Mouse (Mus musculus) megakaryocyte-erythroid progenitor cell, adult 5-6 weeks (primary cell): ENCODE data around the gene Gm11733. TPM values are rescaled to one million over a fixed set of nuclear protein-coding genes. Genes with fewer than 3 reads are reported as not detected.
"Not testable (repeated sequence)": the region's sequence is repeated elsewhere in the genome, so short reads cannot be mapped to it uniquely, and the experiment has no call there.

ENCODE experiments used
- ATAC-seq: replicated peaks from 2 replicates; pipeline ENCODE4 v1.8.0; 2016; ENCODE audit warnings: mild to moderate bottlenecking, inconsistent platforms; ENCODE audit not compliant: severe bottlenecking, poor library complexity, low FRiP score, low TSS enrichment
- total RNA-seq, 2 experiments: library from RNA; stranded (forward) in 1 of 2; stranded (reverse) in 1 of 2; fragments of 200-1000, 215-1000 nt in 1 of 2; fragments of >200 nt in 1 of 2; fragmentation: Nextera tagmentation in 1 of 2; gene quantifications; 2 replicates each; pipeline ENCODE4 v1.2.3; 2014 to 2017

The Gm11733 gene
- total RNA-seq (2014; fragmentation: Nextera tagmentation) (not detected in 2 replicates), total RNA-seq (2017) (not detected in 2 replicates)

DNA sequence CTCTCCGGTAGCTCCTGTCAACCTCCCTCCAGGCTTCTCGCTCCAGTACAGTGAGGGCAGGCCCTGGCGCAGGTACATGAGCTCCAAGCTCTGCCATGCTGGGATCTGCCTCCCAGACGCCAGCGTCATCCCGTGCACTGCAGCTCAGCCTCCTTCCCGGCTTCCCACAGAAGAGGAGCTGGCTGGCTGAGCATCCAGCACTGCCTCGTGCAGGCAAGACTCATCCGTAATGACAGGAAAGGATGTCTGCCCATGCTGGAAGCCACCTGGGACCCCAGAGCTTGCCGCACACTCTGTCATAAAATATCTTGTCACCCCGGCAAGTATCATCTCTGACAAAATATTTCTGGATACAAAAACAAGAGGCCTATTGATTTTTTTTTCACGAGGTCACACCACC, at the start of gene Gm11733:
Gm11733 (plus strand) TSS at position 171 of the 400 bp plus-strand sequence.
- no peak for ATAC-seq

DNA sequence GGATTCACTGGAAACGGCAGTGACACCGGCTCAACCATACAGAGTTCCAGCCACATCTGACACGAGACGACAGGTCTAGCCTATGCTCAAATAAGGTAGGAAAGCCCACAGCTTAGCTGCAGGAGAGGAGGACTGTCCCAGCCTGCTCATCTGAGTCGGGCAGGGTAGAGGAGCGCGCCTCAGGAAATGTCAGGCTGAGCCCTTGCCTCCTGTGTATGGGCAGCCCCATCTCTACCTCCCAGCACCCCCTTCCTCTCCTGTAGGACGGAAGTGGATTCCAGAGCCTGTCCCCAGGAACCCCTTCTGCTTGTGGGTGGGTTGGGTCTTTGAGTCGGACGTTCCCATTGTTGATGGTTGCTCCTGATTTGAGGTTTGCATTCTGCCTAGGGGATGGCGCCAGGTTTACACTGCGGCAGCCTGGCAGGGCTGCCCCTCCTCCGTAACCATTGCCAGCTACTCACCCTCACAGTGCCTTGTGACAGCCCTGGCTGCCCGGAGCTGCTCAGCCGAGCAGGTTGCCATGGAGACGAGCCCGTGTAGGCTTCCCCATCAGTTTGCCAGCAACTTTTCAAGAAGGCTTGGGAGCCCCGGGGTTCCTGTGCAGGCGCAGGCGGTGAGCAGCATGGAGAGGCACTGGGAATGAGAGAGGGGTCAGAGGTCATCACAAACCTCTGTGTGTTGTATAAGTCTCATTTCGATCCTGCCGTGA, 47.6 kb upstream of the Gm11733 start:
- ATAC-seq: no peak

GRCm38 (mm10) chr11:117437110-117437490, 47.1 kb upstream of the Gm11733 start:
- ATAC-seq: no peak

DNA sequence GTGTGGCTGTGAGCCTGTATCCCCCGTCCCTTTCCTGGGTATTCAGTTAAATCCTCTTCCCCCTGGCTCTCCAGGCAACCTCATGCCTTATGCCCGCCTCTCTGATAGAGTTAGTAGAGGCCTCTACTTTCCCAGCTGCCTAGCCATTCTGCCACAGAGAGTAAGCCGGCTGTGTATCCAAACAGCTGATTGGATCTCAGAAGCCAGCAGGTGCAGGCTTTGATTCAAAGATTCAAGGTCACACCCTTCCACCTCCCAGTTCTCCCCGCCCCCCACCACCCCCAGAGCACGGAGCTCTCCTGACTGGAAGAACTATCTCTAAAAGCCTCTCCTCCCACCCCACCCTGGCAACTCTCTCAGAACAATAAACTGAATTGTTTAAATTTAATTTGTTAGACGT, 45.8 kb upstream of the Gm11733 start:
- no peak for ATAC-seq

DNA sequence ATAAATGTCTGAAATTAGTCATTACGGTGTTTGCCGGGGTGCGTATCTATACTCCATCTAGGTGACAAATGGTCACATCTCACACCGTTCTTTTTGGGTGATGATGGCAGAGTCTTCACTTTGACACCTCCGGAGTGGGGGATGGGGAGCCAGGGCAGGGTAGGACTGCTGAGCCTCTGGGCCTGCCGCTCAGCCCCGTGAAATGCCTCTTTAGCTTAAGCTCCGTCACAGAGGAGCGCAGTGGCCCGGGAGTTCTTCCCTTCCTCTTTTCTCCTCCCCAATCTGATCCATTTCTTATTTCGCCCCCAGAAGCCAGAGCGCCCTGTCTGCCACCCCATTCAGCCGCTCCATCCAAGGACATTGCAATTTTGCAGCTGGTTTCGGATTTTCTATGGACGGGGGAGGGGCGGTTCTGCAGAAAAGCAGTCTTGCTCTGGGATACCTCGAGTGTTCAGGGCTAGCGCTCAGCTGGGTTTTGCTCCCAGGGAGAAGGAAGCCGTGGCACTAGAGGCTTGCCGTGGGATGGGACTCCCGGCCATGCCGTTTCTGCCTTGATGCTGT, 43.2 kb upstream of the Gm11733 start:
- ATAC-seq: no peak

- ATAC-seq: no peak
Observed at GRCm38 (mm10) chr11:117444090-117444489, 40.1 kb upstream of the Gm11733 start.

- no peak for ATAC-seq
Observed at GRCm38 (mm10) chr11:117445707-117446106, 38.5 kb upstream of the Gm11733 start.

- ATAC-seq: no peak
Observed at GRCm38 (mm10) chr11:117454086-117454485, 30.1 kb upstream of the Gm11733 start.

GRCm38 (mm10) chr11:117459148-117459547, 25.0 kb upstream of the Gm11733 start:
- no peak for ATAC-seq

GRCm38 (mm10) chr11:117462202-117462864, 21.8 kb upstream of the Gm11733 start:
- ATAC-seq: no peak

DNA sequence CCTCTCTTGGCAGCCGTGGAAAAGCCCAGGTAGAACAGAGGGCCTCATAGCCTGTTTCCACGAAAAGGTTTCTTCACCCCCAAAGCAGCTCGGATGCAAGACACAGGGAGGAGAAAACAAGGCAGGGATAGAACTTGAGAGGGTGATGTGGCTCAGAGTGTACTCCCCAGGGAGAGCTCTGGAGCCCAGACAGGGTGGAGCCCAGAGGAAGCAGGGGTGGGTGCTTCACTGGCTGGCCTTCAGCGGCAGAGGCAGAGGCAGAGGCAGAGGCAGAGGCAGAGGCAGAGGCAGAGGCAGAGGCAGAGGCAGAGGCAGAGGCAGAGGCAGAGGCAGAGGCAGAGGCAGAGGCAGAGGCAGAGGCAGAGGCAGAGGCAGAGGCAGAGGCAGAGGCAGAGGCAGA, 20.8 kb upstream of the Gm11733 start:
- ATAC-seq: not testable (repeated sequence)

DNA sequence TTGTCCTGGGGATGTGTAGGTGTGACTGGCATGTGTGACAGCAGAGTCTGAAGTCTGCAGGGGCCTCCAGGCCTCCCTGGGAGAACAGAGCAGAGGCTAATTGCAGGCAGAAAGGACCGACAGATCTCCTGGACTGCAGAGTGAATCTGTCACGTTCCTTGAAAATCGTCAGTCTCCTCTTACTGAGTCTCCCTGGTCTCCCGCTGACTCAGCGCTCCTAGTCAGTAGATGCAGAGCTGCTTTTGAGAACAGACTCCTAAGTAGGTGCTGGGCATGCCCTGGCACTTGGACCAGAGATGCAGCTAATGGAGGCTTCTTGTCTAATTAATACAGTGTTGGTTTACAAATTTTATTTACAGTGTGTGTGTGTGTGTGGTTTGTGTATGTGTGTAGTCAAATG, 17.9 kb upstream of the Gm11733 start:
- no peak for ATAC-seq

DNA sequence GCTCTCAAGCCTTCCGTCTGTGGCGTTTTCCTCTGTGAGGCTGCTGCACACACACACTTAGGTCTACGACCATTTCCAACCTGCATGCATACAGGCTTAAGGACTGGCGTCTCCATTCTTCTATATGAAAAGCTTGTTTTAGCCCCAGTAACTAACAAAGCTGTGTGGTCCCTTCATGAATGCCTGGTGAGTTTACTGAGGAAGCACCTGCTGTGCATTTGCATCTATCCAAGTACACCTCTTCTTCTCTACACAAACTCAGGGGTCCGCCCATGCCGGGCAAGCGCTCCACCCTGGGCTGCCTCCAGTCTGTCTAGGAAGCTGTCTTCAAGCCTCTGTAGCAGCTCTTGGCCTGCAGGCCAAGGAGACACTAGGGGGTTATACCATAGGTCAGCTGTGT, 17.3 kb upstream of the Gm11733 start:
- ATAC-seq: no peak

GRCm38 (mm10) chr11:117468585-117469363, 15.4 kb upstream of the Gm11733 start:
- ATAC-seq: no peak

DNA sequence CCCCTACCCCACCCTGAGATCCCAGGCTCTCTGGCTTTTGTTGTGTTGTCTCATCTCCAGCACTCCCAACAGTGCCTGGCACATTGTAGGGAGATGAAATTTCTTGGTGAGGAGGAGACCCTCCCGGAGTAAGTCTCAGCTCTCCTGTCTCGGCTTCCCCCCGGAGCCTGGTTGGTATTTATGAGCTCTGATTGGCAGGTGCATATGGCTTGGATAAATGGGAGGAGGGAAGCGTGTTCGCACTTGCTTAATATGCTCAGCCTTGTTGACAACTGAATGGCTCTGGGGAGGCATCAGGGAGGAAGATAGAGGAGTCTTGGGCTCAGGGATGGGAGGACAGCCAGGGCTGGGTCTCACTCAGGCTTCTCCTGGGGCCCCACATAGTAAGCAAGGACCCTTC, 14.4 kb upstream of the Gm11733 start:
- no peak for ATAC-seq

GRCm38 (mm10) chr11:117470586-117471195, 13.5 kb upstream of the Gm11733 start:
- no peak for ATAC-seq

- ATAC-seq: no peak
Observed at GRCm38 (mm10) chr11:117471625-117472283, 12.4 kb upstream of the Gm11733 start.

DNA sequence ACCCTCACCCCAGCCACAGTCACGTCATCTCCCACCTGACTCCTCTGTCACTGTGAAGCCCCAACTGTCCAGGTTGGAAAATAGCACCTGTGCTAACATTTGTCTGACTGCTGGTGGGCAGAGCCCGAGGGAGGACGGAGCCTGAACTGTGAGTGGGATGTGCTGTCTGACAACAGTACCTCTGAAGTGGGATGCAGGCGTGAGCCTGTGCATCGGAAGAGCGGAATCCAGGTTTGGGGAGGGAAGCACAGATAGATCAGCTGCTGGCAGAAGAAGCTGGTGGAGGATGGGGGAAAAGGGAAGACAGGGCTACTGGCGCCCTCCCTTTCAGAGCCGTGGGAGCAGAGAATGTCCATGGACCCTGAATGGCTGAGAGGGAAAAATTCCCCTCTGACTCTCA, 11.3 kb upstream of the Gm11733 start:
- no peak for ATAC-seq

- ATAC-seq: no peak
Observed at GRCm38 (mm10) chr11:117475204-117475603, 9.0 kb upstream of the Gm11733 start.
